Mouse (Mus musculus) T-helper 1 cell (primary cell): Measurements from ENCODE around the gene Mmp28.

Experiments
- in situ Hi-C: fragments of 300-600 bp; cut with MboI, MseI; formaldehyde crosslinking; loops from one replicate; pipeline ENCODE4 v1.15.1; 2025; ENCODE audit warnings: high pct_unique_total_duplicates

The Mmp28 gene

DNA sequence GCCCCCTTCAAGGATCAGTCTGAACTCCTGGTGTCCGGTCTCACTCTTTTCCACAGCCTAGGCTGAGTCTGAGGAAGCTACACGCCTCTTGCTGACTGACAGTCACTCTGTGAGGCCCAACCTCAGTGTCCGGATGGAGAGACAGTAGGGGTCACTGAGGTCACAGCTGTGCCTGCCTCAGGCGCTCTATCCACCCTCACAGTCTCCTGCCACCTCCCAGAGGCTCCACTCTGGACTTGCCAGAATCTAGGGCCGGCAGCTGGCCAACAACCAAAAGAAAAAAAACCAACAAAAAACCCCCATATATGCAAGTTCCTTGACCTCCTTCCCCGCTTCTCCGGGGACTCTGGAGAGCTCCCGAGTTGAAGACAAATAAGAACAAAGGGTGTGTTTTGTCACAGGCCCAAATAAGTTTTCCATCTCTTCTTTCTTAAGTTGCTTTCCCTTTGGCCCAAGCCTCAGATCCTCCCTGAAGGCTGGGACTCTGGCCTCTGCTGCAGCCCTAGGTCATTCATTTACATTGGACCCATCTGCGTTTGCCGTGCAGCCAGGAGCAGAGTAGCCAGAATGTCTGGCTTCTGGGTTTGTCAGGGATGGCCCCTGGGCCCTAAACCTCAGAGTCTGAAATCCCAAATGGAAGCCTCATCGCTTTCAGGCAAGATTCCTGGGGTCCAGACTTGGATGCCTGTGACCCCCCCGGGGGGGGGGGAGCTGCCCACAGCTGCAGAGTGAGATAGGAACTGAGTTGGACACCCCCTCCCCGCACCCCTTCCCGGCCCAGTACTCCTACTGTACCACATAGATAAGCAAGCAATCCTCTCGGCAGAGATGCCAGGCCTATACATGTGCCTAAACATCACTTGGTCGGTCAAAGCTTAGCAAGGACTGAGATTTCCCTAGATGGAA lies 14.6 kb downstream of the Mmp28 start:
- in situ Hi-C loops: no loop called here

DNA sequence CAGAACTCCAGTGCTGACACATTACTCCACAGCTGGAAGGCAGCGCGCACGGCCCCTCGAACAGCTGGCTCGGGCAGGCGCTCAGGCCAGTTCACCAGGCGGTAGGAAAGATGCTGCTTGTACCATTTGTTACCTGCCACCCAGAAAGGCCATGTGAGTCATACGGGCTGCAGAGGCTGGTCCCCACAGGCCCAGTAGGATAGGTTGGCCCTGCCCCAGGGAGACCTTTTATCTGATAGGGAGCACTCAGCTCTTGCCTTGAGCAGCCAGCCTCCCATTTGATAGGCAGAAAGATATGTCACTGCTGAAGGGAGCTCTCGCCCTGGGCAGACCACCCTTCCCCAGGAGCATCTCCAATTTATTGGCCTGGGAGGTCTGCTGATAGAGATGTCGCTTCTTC lies 15.3 kb downstream of the Mmp28 start:
- in situ Hi-C loops: no loop called here

GRCm38 (mm10) chr11:83445001-83445400 lies 17.9 kb downstream of the Mmp28 start:
- in situ Hi-C loops: no loop called here

DNA sequence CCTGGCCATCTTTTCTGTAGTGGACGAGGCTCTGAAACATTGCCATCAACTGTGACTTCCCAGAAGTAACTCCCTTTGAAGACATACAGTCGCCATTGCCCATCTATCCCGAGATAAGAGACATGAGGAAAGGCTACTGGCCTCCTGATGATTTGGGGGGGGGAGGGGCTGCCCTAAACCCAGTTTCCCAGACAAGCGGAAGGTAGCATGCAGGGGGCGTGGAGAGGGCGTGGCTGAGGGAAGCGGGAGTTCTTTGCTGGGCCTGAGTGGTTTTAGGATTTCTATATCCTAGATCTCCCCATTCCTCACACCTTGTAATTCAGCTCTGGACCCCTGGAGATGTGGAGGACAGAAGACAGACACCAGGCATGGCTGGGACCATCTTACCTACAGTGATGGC lies 19.0 kb downstream of the Mmp28 start:
- in situ Hi-C loops: no loop called here

DNA sequence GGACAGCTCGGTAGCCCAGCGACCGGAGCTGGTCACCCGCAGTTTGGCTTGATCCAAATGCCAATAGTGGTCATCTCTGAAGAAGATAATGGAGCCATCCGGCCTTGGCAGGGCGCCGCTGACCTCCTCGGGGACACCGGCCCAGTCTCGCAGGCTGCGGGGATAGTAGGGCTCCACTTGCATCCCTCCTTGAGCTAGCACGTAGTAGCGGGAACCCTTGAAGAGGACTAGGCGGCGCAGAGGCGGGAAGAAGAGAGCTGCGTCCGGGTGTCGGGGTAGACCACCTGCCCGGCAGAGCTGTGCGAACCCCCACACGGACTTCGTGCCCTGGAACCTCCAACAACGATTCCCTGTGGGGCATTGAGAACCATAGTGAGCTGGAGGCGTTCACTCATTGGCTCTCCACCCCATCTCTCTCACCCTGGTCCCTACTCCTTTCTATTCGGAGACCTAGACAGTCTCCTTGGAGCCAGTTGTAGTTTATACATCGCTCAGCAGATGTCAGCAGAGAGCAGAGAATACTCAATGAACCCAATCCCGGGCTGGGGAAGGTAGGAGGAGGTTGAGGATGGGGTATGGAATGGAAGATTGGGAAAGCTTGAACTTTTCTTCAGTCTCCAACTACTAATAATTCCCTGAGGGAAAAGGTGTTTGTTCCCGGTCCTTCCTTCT lies 20.1 kb downstream of the Mmp28 start:
- in situ Hi-C loops: no loop called here

- in situ Hi-C loops: no loop called here
Observed at GRCm38 (mm10) chr11:83441235-83441634, 21.6 kb downstream of the Mmp28 start.

DNA sequence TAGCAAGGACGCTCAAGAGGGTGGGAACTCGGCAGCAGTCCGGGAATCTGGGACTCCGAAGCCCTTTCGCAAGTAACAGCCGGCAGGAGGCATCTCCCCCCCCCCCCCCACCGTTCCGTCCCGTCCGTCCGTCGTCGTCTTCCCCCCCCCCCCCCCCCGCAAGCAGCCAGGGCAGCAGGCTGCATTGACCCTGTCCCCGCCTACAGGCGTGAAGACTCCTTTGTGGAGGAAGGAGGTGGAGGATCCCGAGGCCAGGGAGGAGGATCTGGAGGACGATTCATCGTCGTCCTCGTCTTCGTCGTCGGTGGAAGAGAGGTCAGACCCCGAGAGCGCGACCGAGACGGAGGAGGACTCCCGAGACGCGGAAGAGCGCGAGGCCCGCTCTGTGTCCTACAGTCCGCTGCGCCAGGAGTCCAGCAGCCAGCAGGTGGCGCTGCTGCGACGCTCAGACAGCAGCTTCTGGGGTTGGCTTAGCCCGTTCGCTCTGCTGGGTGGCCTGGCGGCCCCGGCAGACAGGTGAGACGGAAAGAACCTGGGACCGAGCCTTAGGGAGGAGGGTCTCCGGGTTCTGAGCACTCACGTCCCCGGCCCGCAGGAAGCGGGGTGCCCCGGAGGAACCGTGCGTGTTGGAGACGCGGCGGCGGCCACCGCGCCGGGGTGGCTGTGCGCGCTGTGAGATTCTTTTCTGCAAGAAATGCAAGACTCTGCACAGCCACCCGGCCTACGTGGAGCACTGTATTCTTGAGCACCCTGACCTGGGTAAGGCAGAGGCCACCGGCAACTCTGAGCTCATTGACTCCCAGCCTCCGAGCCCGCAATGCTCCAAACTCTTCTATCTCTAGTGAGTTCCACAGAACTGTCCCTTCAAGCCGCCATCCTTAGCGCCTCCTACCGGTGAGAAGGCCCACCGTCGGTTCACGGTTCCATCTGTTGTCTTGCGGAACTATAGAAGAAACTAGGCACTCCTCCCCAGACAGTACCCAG lies 22.5 kb downstream of the Mmp28 start:
- in situ Hi-C loops: no loop called here

GRCm38 (mm10) chr11:83439426-83440060 lies 23.3 kb downstream of the Mmp28 start:
- in situ Hi-C loops: no loop called here

- in situ Hi-C loops: no loop called here
Observed at GRCm38 (mm10) chr11:83437377-83437776, 25.5 kb downstream of the Mmp28 start, which contains the start of gene 1700020L24Rik. TSS of gene 1700020L24Rik (plus strand) at chr11:83437677.

- in situ Hi-C loops: no loop called here
Observed at GRCm38 (mm10) chr11:83432533-83432932, 30.3 kb downstream of the Mmp28 start.

GRCm38 (mm10) chr11:83429355-83429754 lies 33.5 kb downstream of the Mmp28 start, which contains the start of gene Gas2l2:
TSS of gene Gas2l2 (minus strand) at chr11:83429455.
- in situ Hi-C loops: loop anchor here (5.0 to 10.0 kb wide), 2 partner anchors 102 to 515 kb away; partner anchors contain the start of gene Unc45b

GRCm38 (mm10) chr11:83426964-83427363 lies 35.9 kb downstream of the Mmp28 start:
- in situ Hi-C loops: loop anchor here (5.0 to 10.0 kb wide), 2 partner anchors 100 to 512 kb away; partner anchors contain the start of gene Unc45b

DNA sequence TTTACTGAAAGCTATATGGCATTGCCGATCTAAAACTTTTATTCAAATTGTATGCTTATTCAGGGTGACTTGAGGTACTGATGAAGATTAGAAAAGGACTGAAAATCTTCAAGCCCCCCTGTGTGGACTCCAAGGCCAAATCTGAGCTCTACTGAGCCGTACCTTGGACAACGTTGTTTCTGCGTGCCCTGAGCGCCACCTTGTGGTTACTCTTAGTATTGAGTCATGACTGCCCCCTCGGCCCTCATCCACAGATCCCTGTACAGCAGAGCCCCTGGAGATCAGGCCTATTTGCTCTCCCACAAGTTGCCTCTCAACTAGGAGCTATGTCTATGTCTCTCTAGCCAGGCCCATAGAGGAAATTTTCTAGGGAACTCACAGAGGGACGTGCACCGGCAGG lies 38.2 kb downstream of the Mmp28 start:
- in situ Hi-C loops: loop anchor here (5.0 to 10.0 kb wide), 3 partner anchors 67 to 510 kb away; partner anchors contain the start of gene Unc45b

DNA sequence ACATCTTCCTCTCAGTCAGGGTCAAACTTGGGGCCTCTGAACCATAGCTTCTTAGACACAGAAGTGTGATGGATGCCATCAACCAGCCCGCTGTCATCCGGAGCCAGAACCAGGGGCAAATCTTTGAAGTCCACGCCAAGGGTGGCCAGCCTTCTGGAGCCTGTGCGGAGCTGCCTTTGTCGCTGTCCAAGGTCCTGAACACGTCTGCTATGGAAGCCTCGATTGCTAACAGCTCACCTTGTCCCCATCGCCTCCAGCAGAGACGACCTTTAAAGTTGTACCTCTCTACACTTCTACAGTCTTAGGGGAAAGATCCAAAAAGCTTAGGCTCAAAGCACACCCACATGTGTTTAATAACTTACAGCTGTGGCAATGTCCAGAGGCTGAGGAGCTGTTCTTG lies 41.6 kb downstream of the Mmp28 start:
- in situ Hi-C loops: loop anchor here (5.0 to 10.0 kb wide), 2 partner anchors 64 to 507 kb away; partner anchors contain the start of gene Unc45b

GRCm38 (mm10) chr11:83420338-83420737 lies 42.5 kb downstream of the Mmp28 start:
- in situ Hi-C loops: loop anchor here (5.0 to 10.0 kb wide), 2 partner anchors 63 to 506 kb away; partner anchors contain the start of gene Unc45b

GRCm38 (mm10) chr11:83418566-83418965 lies 44.3 kb downstream of the Mmp28 start:
- in situ Hi-C loops: no loop called here

DNA sequence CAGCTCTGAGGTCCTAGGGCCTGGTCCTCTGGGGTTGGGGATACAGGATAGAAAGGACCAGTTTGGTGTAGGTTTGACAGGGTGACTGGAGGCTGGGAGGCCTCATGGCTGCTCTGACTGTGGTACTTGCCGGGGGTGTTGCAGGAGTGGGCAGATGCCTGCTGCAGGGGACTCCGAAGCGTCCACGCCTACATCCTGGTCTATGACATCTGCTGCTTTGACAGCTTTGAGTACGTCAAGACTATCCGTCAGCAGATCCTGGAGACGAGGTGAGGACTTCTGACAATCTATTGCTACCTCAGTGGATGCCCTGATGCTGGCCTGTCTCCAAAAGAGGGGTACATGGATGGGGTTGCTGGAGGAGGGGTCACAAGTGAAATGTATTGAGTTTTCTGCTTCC lies 45.2 kb downstream of the Mmp28 start:
- in situ Hi-C loops: no loop called here

DNA sequence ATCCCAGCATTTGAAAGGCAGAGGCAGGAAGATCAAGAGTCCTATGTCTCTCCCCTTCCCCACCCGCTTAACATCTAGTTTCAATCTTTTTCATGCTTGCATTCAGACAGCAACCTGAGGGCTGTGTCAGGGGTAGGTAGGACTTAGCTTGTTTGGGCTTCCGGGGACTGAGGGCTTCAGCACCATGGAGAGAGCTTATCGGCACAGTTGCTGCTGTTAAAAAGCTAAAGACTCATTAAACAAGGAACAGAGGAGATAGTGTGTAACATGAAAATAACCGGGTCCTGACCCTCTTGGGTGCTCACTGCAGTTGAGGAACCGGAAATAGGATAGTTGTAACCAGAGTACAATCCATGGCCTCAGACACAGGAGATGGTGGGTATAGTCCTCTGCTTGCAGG lies 45.8 kb downstream of the Mmp28 start:
- in situ Hi-C loops: no loop called here

DNA sequence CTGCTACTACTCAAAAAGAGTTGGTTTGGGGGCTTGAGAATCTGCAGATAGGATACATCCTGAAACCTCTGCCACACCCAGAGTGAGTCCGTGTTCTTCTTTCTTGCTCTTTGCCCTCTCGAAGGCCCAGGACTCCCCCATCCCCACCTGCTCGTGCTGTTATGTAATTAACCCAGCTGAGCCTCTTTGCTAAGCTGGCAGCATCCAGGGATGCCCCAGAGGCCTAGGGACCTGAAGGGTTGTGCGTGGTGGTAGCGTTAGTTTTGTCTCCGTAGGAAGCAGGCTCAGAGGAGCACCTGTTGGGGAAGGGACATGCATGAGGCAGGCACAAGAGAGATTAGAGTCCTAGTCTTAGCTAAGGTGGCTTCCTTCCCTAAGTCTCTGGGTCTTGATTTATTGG lies 52.4 kb downstream of the Mmp28 start:
- in situ Hi-C loops: no loop called here

DNA sequence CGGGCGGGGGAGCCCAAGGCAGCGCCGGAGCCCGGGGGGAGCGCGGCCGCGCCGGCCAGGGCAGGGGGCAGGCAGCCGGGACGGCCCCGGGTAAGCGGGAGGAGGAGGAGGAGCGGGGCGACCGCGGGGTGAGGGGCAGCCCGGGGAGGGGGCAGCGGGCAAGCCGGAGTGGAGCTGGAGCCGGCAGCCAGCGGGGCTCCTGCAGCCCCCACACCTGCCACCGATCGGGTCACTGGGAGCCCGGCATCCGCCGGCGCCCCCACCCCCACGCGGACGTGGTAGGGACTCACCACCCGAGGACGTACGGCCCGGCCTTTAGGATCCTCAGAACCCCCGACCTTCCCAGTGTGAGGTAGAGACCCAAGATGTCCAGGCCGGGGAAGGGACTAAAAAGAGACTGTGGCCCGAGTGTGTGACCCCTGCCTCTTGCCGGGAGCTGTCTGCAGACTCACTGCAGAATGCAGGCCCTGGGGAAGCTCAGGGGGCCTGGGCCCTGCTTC lies 53.0 kb downstream of the Mmp28 start:
- in situ Hi-C loops: no loop called here
